Mouse (Mus musculus): ENCODE results near the gene D10Wsu102e. TPM values are rescaled to one million over a fixed set of nuclear protein-coding genes. Genes with fewer than 3 reads are reported as not detected.

Gene D10Wsu102e
- total and polyA plus RNA-seq, 3 experiments: 0.67 to 5.5 (median 2.3) TPM

DNA sequence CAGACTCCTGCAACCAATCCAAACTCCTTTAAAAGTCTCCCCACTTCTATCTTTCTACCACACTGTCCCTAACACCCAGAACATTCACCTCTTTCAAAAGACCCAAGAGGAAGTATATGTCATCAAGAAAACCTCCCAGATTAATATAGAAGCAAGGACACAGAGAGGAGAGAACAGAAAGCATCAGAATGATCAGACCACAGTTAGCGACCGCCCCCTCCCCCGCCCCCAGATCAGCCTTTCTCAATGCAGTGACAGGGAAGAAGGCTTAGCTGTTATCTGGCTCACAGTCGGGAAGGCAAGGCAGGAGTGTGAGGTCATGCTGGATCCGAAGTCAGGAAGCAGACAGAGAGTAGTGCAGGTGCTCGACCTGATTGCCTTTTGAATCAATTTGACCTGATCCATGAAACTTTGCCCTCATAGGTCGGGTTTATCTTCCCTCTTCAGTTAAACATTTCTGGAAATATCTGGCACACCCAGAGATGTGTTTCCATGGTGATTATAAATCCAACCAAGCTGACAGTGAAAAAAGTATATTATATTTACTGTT, 37.4 kb upstream of the D10Wsu102e start:
- DNase-seq (ENCODE audit: low spot score) (no peak), ATAC-seq (ENCODE audit: extremely low read depth, insufficient number of reproducible peaks, low FRiP score, poor library complexity, severe bottlenecking) (no peak)
- Histone ChIP-seq H3K4me1 (ENCODE audit: insufficient read depth, low read depth, low read length) (0 out of 2 replicates have a peak, but pooled peaks cover 2% of the 10 kb centered on the region), H3K9me3 (replicated peaks) (no peaks in the 10 kb centered on the region), H3K36me3 (replicated peaks) (no peaks in the 10 kb centered on the region), H3K27me3 (ENCODE audit: insufficient read depth, low read length) (peaks cover 20% of the 10 kb centered on the region), H3K4me3 (ENCODE audit: low read depth, low read length) (no peak overlapping the region)
- no peak for TF ChIP-seq GATA1 (IDR thresholded peaks at IDR 0.05; ENCODE audit: borderline replicate concordance, low read length)
- TF ChIP-seq POLR2AphosphoS5 (IDR thresholded peaks at IDR 0.05; ENCODE audit: insufficient replicate concordance, low read depth, low read length): no peak

DNA sequence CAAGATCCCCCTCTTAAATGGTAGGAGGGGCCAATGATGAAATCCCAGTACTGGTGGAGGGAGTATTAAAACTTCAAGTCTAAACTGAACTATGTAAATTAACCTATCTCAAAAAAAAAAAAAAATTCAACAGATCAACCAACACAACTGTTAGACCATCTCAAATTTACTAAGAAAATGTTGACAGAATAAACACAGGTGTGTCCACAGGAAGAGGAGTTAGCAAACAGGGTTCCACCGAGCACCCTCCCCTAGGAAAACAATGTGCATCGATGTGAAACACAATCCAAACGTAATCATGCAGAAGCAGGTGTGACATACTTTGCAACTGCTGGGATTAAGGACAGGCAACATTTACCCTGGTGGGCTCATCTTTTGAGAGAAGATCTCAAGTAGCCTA, 35.1 kb upstream of the D10Wsu102e start:
- no peak for ATAC-seq (ENCODE audit: extremely low read depth, insufficient number of reproducible peaks, low FRiP score, poor library complexity, severe bottlenecking)
- TF ChIP-seq TAL1 (conservative IDR thresholded peaks at IDR 0.05; ENCODE audit: low read depth, low read length): no peak
- no peak for TF ChIP-seq GATA2 (IDR thresholded peaks at IDR 0.05; ENCODE audit: borderline replicate concordance, low read depth, low read length)
- TF ChIP-seq POLR2AphosphoS5 (IDR thresholded peaks at IDR 0.05; ENCODE audit: insufficient replicate concordance, low read depth, low read length): no peak
- TF ChIP-seq GATA1 (IDR thresholded peaks at IDR 0.05; ENCODE audit: borderline replicate concordance, low read length): no peak
- TF ChIP-seq CTCF (IDR thresholded peaks at IDR 0.05; ENCODE audit: low read depth, low read length): no peak

DNA sequence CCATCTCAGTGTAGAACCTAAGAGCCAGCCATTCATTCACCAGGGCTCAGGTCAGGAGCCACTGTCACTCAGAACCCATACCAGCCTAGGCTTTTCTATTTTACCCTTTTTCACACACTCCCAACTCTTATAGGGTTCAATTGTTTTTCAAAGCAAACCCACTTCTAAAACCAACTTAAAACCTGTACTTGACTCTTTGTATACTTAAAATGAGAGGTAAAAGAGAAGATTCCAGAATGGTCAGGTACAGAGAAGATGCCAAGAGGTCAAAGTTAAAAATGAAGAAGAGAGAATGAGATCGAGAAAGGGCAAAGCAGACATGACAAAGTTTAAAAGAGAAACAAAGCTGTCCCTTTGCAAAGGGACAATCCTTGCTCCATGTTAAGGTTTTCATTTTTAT, 34.1 kb upstream of the D10Wsu102e start:
- no peak for DNase-seq (ENCODE audit: low spot score)
- no peak overlapping the region for H3K4me3 ChIP-seq (ENCODE audit: low read depth, low read length)
- no peaks in the 10 kb centered on the region for H3K9me3 ChIP-seq (replicated peaks)
- H3K27me3 ChIP-seq (ENCODE audit: insufficient read depth, low read length): peaks cover 16% of the 10 kb centered on the region
- no peak for ATAC-seq (ENCODE audit: extremely low read depth, insufficient number of reproducible peaks, low FRiP score, poor library complexity, severe bottlenecking)
- H3K4me1 ChIP-seq (ENCODE audit: insufficient read depth, low read depth, low read length): 0 out of 2 replicates have a peak, but pooled peaks cover 2% of the 10 kb centered on the region
- no peak for TF ChIP-seq GATA2 (IDR thresholded peaks at IDR 0.05; ENCODE audit: borderline replicate concordance, low read depth, low read length)
- no peak for TF ChIP-seq POLR2AphosphoS5 (IDR thresholded peaks at IDR 0.05; ENCODE audit: insufficient replicate concordance, low read depth, low read length)
- TF ChIP-seq TAL1 (conservative IDR thresholded peaks at IDR 0.05; ENCODE audit: low read depth, low read length): no peak
- TF ChIP-seq CTCF (IDR thresholded peaks at IDR 0.05; ENCODE audit: low read depth, low read length): no peak
- no peaks in the 10 kb centered on the region for H3K36me3 ChIP-seq (replicated peaks)

More for the DNA sequence above, 35.1 kb upstream of the D10Wsu102e start:
- no peaks in the 10 kb centered on the region for H3K9me3 ChIP-seq (replicated peaks)
- H3K4me3 ChIP-seq (ENCODE audit: low read depth, low read length): no peak overlapping the region
- DNase-seq (ENCODE audit: low spot score): no peak
- no peaks in the 10 kb centered on the region for H3K36me3 ChIP-seq (replicated peaks)
- 0 out of 2 replicates have a peak, but pooled peaks cover 2% of the 10 kb centered on the region for H3K4me1 ChIP-seq (ENCODE audit: insufficient read depth, low read depth, low read length)
- peaks cover 16% of the 10 kb centered on the region for H3K27me3 ChIP-seq (ENCODE audit: insufficient read depth, low read length)

DNA sequence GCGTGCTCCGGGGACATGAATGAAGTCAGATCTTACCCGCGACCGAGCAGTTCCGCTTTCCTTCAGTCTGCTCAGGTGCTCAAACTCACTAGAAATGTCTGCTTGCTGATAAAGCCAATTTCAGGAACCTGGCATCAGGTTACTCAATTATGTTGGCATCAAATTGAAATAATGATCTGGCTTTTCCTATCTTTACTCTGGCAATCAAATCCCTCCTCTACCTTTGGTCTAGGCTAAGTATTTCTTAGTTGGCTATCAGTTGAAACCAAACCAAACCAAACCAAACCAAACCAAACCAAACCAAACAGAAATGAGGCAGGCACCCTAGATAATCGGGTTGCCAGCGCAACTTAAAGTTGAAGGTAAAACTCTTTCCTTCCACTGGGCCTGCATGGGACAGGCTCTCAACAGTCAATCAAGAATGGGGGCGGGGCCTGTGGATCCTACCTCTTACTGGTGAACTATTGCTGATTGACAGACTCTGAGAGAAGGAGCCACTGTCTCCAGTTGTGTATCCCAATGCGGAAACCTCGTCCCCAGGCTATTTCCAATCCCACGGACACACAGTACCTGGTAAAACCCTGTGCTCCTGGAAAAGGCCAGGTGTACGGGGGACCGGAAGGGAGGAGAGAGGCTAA, 33.3 kb upstream of the D10Wsu102e start:
- DNase-seq (ENCODE audit: low spot score): no peak
- Histone ChIP-seq H3K4me1 (ENCODE audit: insufficient read depth, low read depth, low read length) (0 out of 2 replicates have a peak, but pooled peaks cover 2% of the 10 kb centered on the region), H3K9me3 (replicated peaks) (no peaks in the 10 kb centered on the region), H3K4me3 (ENCODE audit: low read depth, low read length) (no peak overlapping the region), H3K36me3 (replicated peaks) (no peaks in the 10 kb centered on the region), H3K27me3 (ENCODE audit: insufficient read depth, low read length) (peaks cover 16% of the 10 kb centered on the region)
- TF ChIP-seq TAL1 (conservative IDR thresholded peaks at IDR 0.05; ENCODE audit: low read depth, low read length): no peak
- no peak for TF ChIP-seq CTCF (IDR thresholded peaks at IDR 0.05; ENCODE audit: low read depth, low read length)
- TF ChIP-seq GATA2 (IDR thresholded peaks at IDR 0.05; ENCODE audit: borderline replicate concordance, low read depth, low read length): no peak
- no peak for TF ChIP-seq GATA1 (IDR thresholded peaks at IDR 0.05; ENCODE audit: borderline replicate concordance, low read length)
- no peak for TF ChIP-seq POLR2AphosphoS5 (IDR thresholded peaks at IDR 0.05; ENCODE audit: insufficient replicate concordance, low read depth, low read length)
- no peak for ATAC-seq (ENCODE audit: extremely low read depth, insufficient number of reproducible peaks, low FRiP score, poor library complexity, severe bottlenecking)

DNA sequence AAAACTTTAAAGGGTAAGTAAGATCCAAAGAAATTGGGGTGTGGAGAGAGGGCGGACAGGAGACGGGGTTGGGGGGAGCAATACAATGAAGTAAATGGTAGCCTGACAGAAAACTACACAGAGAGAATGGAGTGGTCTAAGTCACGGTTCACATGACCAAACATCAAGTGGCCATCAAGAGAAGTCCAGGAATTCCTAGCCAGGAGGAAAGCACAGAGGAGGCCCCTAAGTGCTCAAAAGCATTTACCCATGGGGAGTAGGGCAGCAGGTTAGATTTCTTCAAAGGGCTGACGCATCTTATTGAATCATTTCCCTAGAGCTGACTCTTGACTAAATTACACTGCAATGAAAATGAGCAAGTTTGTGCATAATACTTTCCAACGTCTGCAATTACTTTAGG, 31.2 kb upstream of the D10Wsu102e start:
- Histone ChIP-seq H3K4me1 (ENCODE audit: insufficient read depth, low read depth, low read length) (no peaks in the 10 kb centered on the region), H3K36me3 (replicated peaks) (no peaks in the 10 kb centered on the region), H3K27me3 (ENCODE audit: insufficient read depth, low read length) (peaks cover 8% of the 10 kb centered on the region), H3K4me3 (ENCODE audit: low read depth, low read length) (no peak overlapping the region), H3K9me3 (replicated peaks) (no peaks in the 10 kb centered on the region)
- DNase-seq (ENCODE audit: low spot score) (no peak), ATAC-seq (ENCODE audit: extremely low read depth, insufficient number of reproducible peaks, low FRiP score, poor library complexity, severe bottlenecking) (no peak)
- TF ChIP-seq POLR2AphosphoS5 (IDR thresholded peaks at IDR 0.05; ENCODE audit: insufficient replicate concordance, low read depth, low read length) (no peak), CTCF (IDR thresholded peaks at IDR 0.05; ENCODE audit: low read depth, low read length) (no peak)

DNA sequence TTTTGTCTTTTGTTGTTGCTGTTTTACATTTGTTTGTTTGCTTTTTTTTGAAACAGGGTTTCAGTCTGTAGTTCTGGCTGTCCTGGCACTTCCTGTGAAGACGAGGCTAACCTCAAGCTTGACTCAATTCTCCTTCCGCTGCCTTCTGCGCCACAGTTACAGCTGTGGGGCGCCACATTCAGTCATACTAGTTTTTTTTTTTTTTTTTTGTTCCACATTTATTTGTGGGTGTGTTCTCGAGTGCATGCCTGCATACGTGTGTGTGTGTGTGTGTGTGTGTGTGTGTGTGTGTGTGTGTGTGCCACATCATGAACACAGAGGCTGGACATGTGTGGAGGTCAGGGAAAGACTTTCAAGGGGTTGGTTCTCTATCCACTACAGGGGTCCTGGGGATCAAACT, 29.7 kb upstream of the D10Wsu102e start:
- ATAC-seq (ENCODE audit: extremely low read depth, insufficient number of reproducible peaks, low FRiP score, poor library complexity, severe bottlenecking): no peak

DNA sequence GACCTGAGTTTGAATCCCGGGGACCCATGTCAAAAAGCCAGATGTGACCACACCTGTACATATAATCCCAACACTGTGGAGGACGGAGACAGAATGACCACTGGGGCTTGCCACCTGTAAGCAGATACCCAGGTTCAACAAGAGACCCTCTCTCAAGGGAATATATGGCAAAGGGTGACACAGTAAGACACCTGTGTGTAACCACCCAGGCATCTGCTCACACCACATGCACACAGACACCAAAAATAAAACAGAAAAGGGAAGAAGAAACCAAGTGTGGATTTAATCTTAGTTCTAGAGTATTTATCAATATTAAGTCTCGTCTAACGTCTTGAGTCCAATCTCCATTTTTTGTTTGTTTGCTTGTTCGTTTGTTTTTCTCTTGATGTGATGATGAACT, 28.2 kb upstream of the D10Wsu102e start:
- DNase-seq (ENCODE audit: low spot score): no peak
- TF ChIP-seq GATA1 (IDR thresholded peaks at IDR 0.05; ENCODE audit: borderline replicate concordance, low read length): no peak
- no peak for TF ChIP-seq TAL1 (conservative IDR thresholded peaks at IDR 0.05; ENCODE audit: low read depth, low read length)
- TF ChIP-seq CTCF (IDR thresholded peaks at IDR 0.05; ENCODE audit: low read depth, low read length): no peak
- no peak for TF ChIP-seq POLR2AphosphoS5 (IDR thresholded peaks at IDR 0.05; ENCODE audit: insufficient replicate concordance, low read depth, low read length)
- TF ChIP-seq GATA2 (IDR thresholded peaks at IDR 0.05; ENCODE audit: borderline replicate concordance, low read depth, low read length): no peak
- no peak for ATAC-seq (ENCODE audit: extremely low read depth, insufficient number of reproducible peaks, low FRiP score, poor library complexity, severe bottlenecking)

More for the DNA sequence above, 29.7 kb upstream of the D10Wsu102e start:
- Histone ChIP-seq H3K36me3 (replicated peaks) (no peaks in the 10 kb centered on the region), H3K4me3 (ENCODE audit: low read depth, low read length) (no peak overlapping the region), H3K27me3 (ENCODE audit: insufficient read depth, low read length) (peaks cover 3% of the 10 kb centered on the region; the same call in 1 of the 2 replicates), H3K9me3 (replicated peaks) (no peaks in the 10 kb centered on the region), H3K4me1 (ENCODE audit: insufficient read depth, low read depth, low read length) (no peaks in the 10 kb centered on the region)
- TF ChIP-seq TAL1 (conservative IDR thresholded peaks at IDR 0.05; ENCODE audit: low read depth, low read length): no peak
- no peak for DNase-seq (ENCODE audit: low spot score)

More for the DNA sequence above, 28.2 kb upstream of the D10Wsu102e start:
- no peaks in the 10 kb centered on the region for H3K27me3 ChIP-seq (ENCODE audit: insufficient read depth, low read length)
- H3K36me3 ChIP-seq (replicated peaks): no peaks in the 10 kb centered on the region
- no peaks in the 10 kb centered on the region for H3K4me1 ChIP-seq (ENCODE audit: insufficient read depth, low read depth, low read length)
- no peaks in the 10 kb centered on the region for H3K9me3 ChIP-seq (replicated peaks)
- H3K4me3 ChIP-seq (ENCODE audit: low read depth, low read length): no peak overlapping the region

All from G1E (cell line).